Mouse (Mus musculus) ES-Bruce4 (cell line): ENCODE measurements around the gene Tmem169.

Source experiments
- CTCF ChIP-seq: IDR thresholded peaks from one replicate; pipeline ENCODE4 v1.8.1; 2011; ENCODE audit warnings: low read depth, low read length
- EP300 ChIP-seq: IDR thresholded peaks from 2 replicates; pipeline ENCODE4 v1.6.1; 2011; ENCODE audit warnings: low read depth, low read length; ENCODE audit not compliant: insufficient read depth

DNA sequence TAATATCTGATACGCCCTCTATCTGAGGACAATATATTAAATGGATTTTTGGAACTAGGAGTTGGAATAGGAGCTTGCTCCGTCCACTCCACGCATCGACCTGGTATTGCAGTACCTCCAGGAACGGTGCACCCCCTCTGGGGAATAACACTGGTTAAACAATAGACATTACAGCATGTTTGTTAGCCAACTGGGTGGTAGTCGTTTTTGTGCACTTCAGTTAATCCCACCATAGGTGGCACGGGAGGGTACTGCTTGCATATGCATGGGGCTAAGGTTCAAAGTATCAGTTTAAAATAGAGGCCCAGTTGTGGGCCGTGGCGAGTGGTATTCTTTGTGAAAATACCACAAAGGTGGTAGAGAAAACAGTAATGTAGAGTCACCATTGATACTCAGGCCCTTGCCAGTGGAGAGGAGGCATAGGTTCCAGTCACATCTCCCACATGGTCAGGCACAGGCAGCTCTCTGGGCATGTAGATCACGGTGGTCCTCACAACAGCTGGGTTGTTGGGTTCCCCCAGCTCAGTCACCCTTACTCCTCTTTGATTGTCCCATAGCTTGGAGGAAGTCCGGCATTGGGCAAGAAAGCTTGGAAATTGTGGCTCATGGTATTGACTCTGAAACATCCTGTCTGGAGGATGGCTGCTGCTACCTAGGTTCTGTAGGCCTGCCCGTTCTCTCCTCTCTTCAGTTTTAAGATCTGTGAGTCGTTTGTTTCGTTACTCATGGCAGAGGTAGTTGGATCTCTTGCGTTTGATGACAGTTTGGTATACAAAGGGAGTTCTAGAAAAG is 28.9 kb upstream of the Tmem169 start:
- TF ChIP-seq CTCF (no peak), EP300 (no peak)
